Mouse (Mus musculus) neutrophil, adult 83 days (primary cell): Measurements from ENCODE around the gene Ttc13. TPM values are rescaled to one million over a fixed set of nuclear protein-coding genes. Genes with fewer than 3 reads are reported as not detected.

Experiments
- total RNA-seq, 2 experiments: library from RNA; stranded (reverse); gene quantifications; one replicate each; pipeline ENCODE4 v1.2.4; 2023

The Ttc13 gene
- 10 to 100 TPM; 43.7 to 51.1 TPM for total RNA-seq

GRCm38 (mm10) chr8:124721862-124722515 lies at the start of gene Ttc13, which contains the start of gene Arv1:
TSS of gene Ttc13 (minus strand) at chr8:124721983.
TSS of gene Arv1 (plus strand) at chr8:124722139.

GRCm38 (mm10) chr8:124751709-124752173 lies 30.0 kb upstream of the Ttc13 start, which contains the start of gene Fam89a:
TSS of gene Fam89a (minus strand) at chr8:124751832.

GRCm38 (mm10) chr8:124663112-124663873 lies 58.5 kb downstream of the Ttc13 start, which contains the start of gene 2310022B05Rik:
TSS of gene 2310022B05Rik (minus strand) at chr8:124663369.

Other genes starting within 250 kb of the Ttc13 start
- 10 to 100 TPM; 23.4 to 24.2 TPM for gene Cog2, start 201.2 kb downstream of the Ttc13 start, total RNA-seq
- gene Agt, start 152.3 kb downstream of the Ttc13 start, total RNA-seq = under 1 TPM in 1 of 2 experiments, not detected in 1; 0.29 TPM
- gene Capn9, start 145.9 kb downstream of the Ttc13 start, total RNA-seq = not detected
- 1 to 10 TPM; 6.4 to 8.1 TPM for gene 2310022B05Rik, start 58.6 kb downstream of the Ttc13 start, total RNA-seq
- gene Arv1, start 156 bp upstream of the Ttc13 start, total RNA-seq = 1 to 10 TPM; 2.7 to 4.0 TPM
- 1 to 10 TPM in 1 of 2 experiments, under 1 TPM in 1; 0.85 to 1.0 TPM for gene Fam89a, start 29.8 kb upstream of the Ttc13 start, total RNA-seq
- not detected for gene Trim67, start 71.1 kb upstream of the Ttc13 start, total RNA-seq
- 10 to 100 TPM; 34.7 to 40.6 TPM for gene Gnpat, start 141.1 kb upstream of the Ttc13 start, total RNA-seq
- 1 to 10 TPM; 8.0 to 8.5 TPM for gene 2810004N23Rik, start 141.1 kb upstream of the Ttc13 start, total RNA-seq
- 10 to 100 TPM; 16.3 to 17.5 TPM for gene Exoc8, start 175.7 kb upstream of the Ttc13 start, total RNA-seq
- 10 to 100 TPM; 18.7 to 19.2 TPM for gene Sprtn, start 175.9 kb upstream of the Ttc13 start, total RNA-seq
- gene Egln1, start 227.3 kb upstream of the Ttc13 start, total RNA-seq = 10 to 100 TPM; 20.1 to 21.6 TPM